17 mouse cellular contexts compared by ENCODE assay signal in the genomic region with DNA sequence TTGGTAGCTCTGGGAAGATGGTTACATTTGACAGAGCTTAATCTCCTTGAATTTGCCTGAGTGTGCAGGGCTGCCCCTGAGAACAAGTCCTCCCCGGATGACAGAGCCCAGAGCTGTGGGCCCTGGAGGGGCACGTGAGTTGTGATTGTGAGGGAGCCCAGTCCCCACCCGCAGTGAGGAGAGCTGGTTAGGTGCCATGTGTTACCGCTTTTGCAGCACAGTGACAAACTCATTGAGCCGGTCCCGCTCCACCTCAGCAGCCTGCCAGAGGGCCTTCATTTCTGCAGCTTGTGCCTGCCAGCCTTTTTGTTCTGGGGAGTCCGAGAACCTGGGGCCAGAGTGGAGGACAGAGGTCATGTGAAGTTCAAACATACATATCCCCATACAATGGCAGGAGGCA. TPM values are rescaled to one million over a fixed set of nuclear protein-coding genes. Genes with fewer than 3 reads are reported as not detected.
DNase-seq lines count a peak whose midpoint lies in the region; ATAC-seq and TF ChIP-seq lines count a peak whose summit lies in the region.
"Had no signal": no experiment of that assay in that cellular context is flagged by ENCODE, and none has a peak within 500 bp of the region (broad histone marks: within the 10 kb centered on the region; RNA-seq: fewer than 3 reads in every experiment).

No protein-coding gene starts in this region.

- DNase-seq in cerebellum, adult 2 months: peak; percentile 22 to 41
- DNase-seq in cerebellum, adult 11-12 months: no peak
- no peak for DNase-seq in hindbrain, embryonic 11.5 days (ENCODE audit: low spot score)
- DNase-seq in neural tube, embryonic 11.5 days (ENCODE audit: low spot score): no peak
- no peak for DNase-seq in neural tube, embryonic 10.5 days (ENCODE audit: extremely low spot score, low spot score)
- DNase-seq in thymus, adult 18-20 months: no peak
- DNase-seq in urinary bladder, postnatal 4 days (ENCODE audit: low spot score in 2 of 2): no peak
- DNase-seq: adrenal gland, postnatal 14 days; kidney, adult 9 months; liver, embryonic 13.5 days; thymus, postnatal 25 days had no signal

- ATAC-seq in hindbrain, embryonic 13.5 days (ENCODE audit: low FRiP score): no peak
- ATAC-seq in hindbrain, embryonic 11.5 days (ENCODE audit: low FRiP score): no peak
- no peak for ATAC-seq in neural tube, embryonic 11.5 days (ENCODE audit: insufficient read depth, low FRiP score, low TSS enrichment)
- ATAC-seq: lung, postnatal 0 days had no signal

- H3K9me3 ChIP-seq in hindbrain, embryonic 13.5 days: no peaks in the 10 kb centered on the region
- H3K9me3 ChIP-seq in hindbrain, embryonic 11.5 days (ENCODE audit: control insufficient read depth, low read length): no peaks in the 10 kb centered on the region
- no peaks in the 10 kb centered on the region for H3K9me3 ChIP-seq in neural tube, embryonic 11.5 days (ENCODE audit: control insufficient read depth, low read length)
- H3K9me3 ChIP-seq: embryonic facial prominence, embryonic 12.5 days; forebrain, embryonic 12.5 days; heart, embryonic 15.5 days; liver, embryonic 13.5 days had no signal

- H3K9ac ChIP-seq in hindbrain, embryonic 13.5 days: no peak overlapping the region
- no peak overlapping the region for H3K9ac ChIP-seq in hindbrain, embryonic 11.5 days (ENCODE audit: low read depth, low read length)
- H3K9ac ChIP-seq in neural tube, embryonic 11.5 days (ENCODE audit: low read length): 0 out of 2 replicates have a peak overlapping the region, but pooled peaks have one; percentile 10
- H3K9ac ChIP-seq: embryonic facial prominence, embryonic 12.5 days; forebrain, embryonic 12.5 days; heart, embryonic 15.5 days; liver, embryonic 13.5 days had no signal

- no peaks in the 10 kb centered on the region for H3K36me3 ChIP-seq in hindbrain, embryonic 13.5 days
- no peaks in the 10 kb centered on the region for H3K36me3 ChIP-seq in hindbrain, embryonic 11.5 days (ENCODE audit: control insufficient read depth, insufficient read depth, low read length)
- H3K36me3 ChIP-seq in neural tube, embryonic 11.5 days (ENCODE audit: control insufficient read depth, insufficient read depth, low read length): no peaks in the 10 kb centered on the region
- H3K36me3 ChIP-seq: embryonic facial prominence, embryonic 12.5 days; forebrain, embryonic 12.5 days; heart, embryonic 15.5 days; liver, embryonic 13.5 days had no signal

- no peak for TF ChIP-seq CTCF in cerebellum, adult 2 months (IDR thresholded peaks at IDR 0.05; ENCODE audit: borderline replicate concordance, insufficient read depth, low read depth, low read length)

- TF ChIP-seq POLR2A in cerebellum, adult 2 months (IDR thresholded peaks at IDR 0.05; ENCODE audit: borderline replicate concordance, insufficient read depth, low read length): no peak

- no peak overlapping the region for H3K4me3 ChIP-seq in cerebellum, adult 2 months (replicated peaks; ENCODE audit: insufficient read depth, low read depth, low read length)
- H3K4me3 ChIP-seq in hindbrain, embryonic 13.5 days: no peak overlapping the region
- no peak overlapping the region for H3K4me3 ChIP-seq in hindbrain, embryonic 11.5 days (ENCODE audit: low read depth, low read length)
- no peak overlapping the region for H3K4me3 ChIP-seq in neural tube, embryonic 11.5 days (ENCODE audit: low read depth, low read length)
- H3K4me3 ChIP-seq: embryonic facial prominence, embryonic 12.5 days; forebrain, embryonic 12.5 days; heart, embryonic 15.5 days; liver, embryonic 13.5 days had no signal

- no peaks in the 10 kb centered on the region for H3K27me3 ChIP-seq in cerebellum, adult 2 months (ENCODE audit: control insufficient read depth, insufficient read depth, low read length)
- no peaks in the 10 kb centered on the region for H3K27me3 ChIP-seq in hindbrain, embryonic 13.5 days
- H3K27me3 ChIP-seq in hindbrain, embryonic 11.5 days (ENCODE audit: control insufficient read depth, insufficient read depth, low read length): no peaks in the 10 kb centered on the region
- H3K27me3 ChIP-seq in neural tube, embryonic 11.5 days (ENCODE audit: control insufficient read depth, insufficient read depth, low read length): no peaks in the 10 kb centered on the region
- H3K27me3 ChIP-seq: embryonic facial prominence, embryonic 12.5 days; forebrain, embryonic 12.5 days; heart, embryonic 15.5 days; liver, embryonic 13.5 days had no signal

- peaks cover 23% of the 10 kb centered on the region for H3K4me1 ChIP-seq in cerebellum, adult 2 months (ENCODE audit: control insufficient read depth, insufficient read depth, low read length)
- H3K4me1 ChIP-seq in hindbrain, embryonic 13.5 days (replicated peaks): peaks cover 46% of the 10 kb centered on the region
- peaks cover 12% of the 10 kb centered on the region for H3K4me1 ChIP-seq in hindbrain, embryonic 11.5 days (replicated peaks; ENCODE audit: control insufficient read depth, insufficient read depth, low read length)
- H3K4me1 ChIP-seq in neural tube, embryonic 11.5 days (ENCODE audit: control insufficient read depth, insufficient read depth, low read length): peaks cover 19% of the 10 kb centered on the region

- H3K4me2 ChIP-seq in hindbrain, embryonic 13.5 days: no peak overlapping the region
- no peak overlapping the region for H3K4me2 ChIP-seq in hindbrain, embryonic 11.5 days (replicated peaks; ENCODE audit: low read depth, low read length)
- no peak overlapping the region for H3K4me2 ChIP-seq in neural tube, embryonic 11.5 days (ENCODE audit: low read depth)
- H3K4me2 ChIP-seq: embryonic facial prominence, embryonic 12.5 days; forebrain, embryonic 12.5 days; heart, embryonic 15.5 days; liver, embryonic 13.5 days had no signal

- peak overlapping the region; percentile 50; the same call in 1 of the 2 replicates for H3K27ac ChIP-seq in cerebellum, adult 2 months (ENCODE audit: insufficient read depth, low read length)
- H3K27ac ChIP-seq in hindbrain, embryonic 13.5 days: peak overlapping the region; percentile 48; the same call in 1 of the 2 replicates
- no peak overlapping the region for H3K27ac ChIP-seq in hindbrain, embryonic 11.5 days (ENCODE audit: low read depth, low read length)
- no peak overlapping the region for H3K27ac ChIP-seq in neural tube, embryonic 11.5 days (ENCODE audit: low read depth, low read length)
- H3K27ac ChIP-seq: embryonic facial prominence, embryonic 12.5 days; forebrain, embryonic 12.5 days; heart, embryonic 15.5 days; liver, embryonic 13.5 days; stomach, postnatal 0 days had no signal

- WGBS in cerebellum, adult 2 months: 31% methylated on average over 7 of the region's 7 CpGs
- 50% methylated on average over 7 of the region's 7 CpGs for WGBS in hindbrain, embryonic 13.5 days
- WGBS in hindbrain, embryonic 11.5 days: 59% methylated on average over 7 of the region's 7 CpGs
- WGBS in neural tube, embryonic 11.5 days: 60% methylated on average over 7 of the region's 7 CpGs

RNA-seq across cellular contexts. Expression of a gene that starts 15.6 kb away (rescaled TPM):
- polyA plus RNA-seq in cerebellum, adult 2 months (2012; rRNA removed): 43.9 and 46.5 TPM in 2 replicates
- polyA plus RNA-seq in hindbrain, embryonic 13.5 days (2015; fragmentation: Nextera tagmentation; extraction: Ambion mirVana): not detected in 2 replicates
- not detected in 2 replicates for polyA plus RNA-seq in hindbrain, embryonic 11.5 days (2014; fragmentation: Nextera tagmentation; extraction: Ambion mirVana)
- polyA plus RNA-seq in neural tube, embryonic 11.5 days (2014; fragmentation: Nextera tagmentation; extraction: Ambion mirVana): 0.13 TPM in 1 of 2 replicates, not detected in the other
- polyA plus RNA-seq: forebrain, embryonic 12.5 days had no signal

RNA-seq across cellular contexts. Expression of a gene that starts 30.5 kb away (rescaled TPM):
- polyA plus RNA-seq in cerebellum, adult 2 months (2012; rRNA removed): 0.29 and 0.51 TPM in 2 replicates
- polyA plus RNA-seq in hindbrain, embryonic 13.5 days (2015; fragmentation: Nextera tagmentation; extraction: Ambion mirVana): 1.2 and 1.3 TPM in 2 replicates
- polyA plus RNA-seq in hindbrain, embryonic 11.5 days (2014; fragmentation: Nextera tagmentation; extraction: Ambion mirVana): 0.57 and 0.78 TPM in 2 replicates
- polyA plus RNA-seq in neural tube, embryonic 11.5 days (2014; fragmentation: Nextera tagmentation; extraction: Ambion mirVana): 3.6 and 4.6 TPM in 2 replicates

RNA-seq across cellular contexts. Expression of a gene that starts 31.3 kb away (rescaled TPM):
- polyA plus RNA-seq in cerebellum, adult 2 months (2012; rRNA removed): 15.1 and 18.5 TPM in 2 replicates
- polyA plus RNA-seq in hindbrain, embryonic 13.5 days (2015; fragmentation: Nextera tagmentation; extraction: Ambion mirVana): 3.2 and 3.7 TPM in 2 replicates
- 2.4 and 4.0 TPM in 2 replicates for polyA plus RNA-seq in hindbrain, embryonic 11.5 days (2014; fragmentation: Nextera tagmentation; extraction: Ambion mirVana)
- polyA plus RNA-seq in neural tube, embryonic 11.5 days (2014; fragmentation: Nextera tagmentation; extraction: Ambion mirVana): 2.4 and 3.6 TPM in 2 replicates
- polyA plus RNA-seq: heart, embryonic 15.5 days; liver, embryonic 13.5 days had no signal

RNA-seq across cellular contexts. Expression of a gene that starts 48.8 kb away (rescaled TPM):
- polyA plus RNA-seq in cerebellum, adult 2 months (2012; rRNA removed): 67.9 and 68.5 TPM in 2 replicates
- polyA plus RNA-seq in hindbrain, embryonic 13.5 days (2015; fragmentation: Nextera tagmentation; extraction: Ambion mirVana): 11.5 and 13.3 TPM in 2 replicates
- 6.0 and 7.2 TPM in 2 replicates for polyA plus RNA-seq in hindbrain, embryonic 11.5 days (2014; fragmentation: Nextera tagmentation; extraction: Ambion mirVana)
- 6.7 and 7.0 TPM in 2 replicates for polyA plus RNA-seq in neural tube, embryonic 11.5 days (2014; fragmentation: Nextera tagmentation; extraction: Ambion mirVana)

RNA-seq across cellular contexts. Expression of a gene that starts 50.2 kb away (rescaled TPM):
- polyA plus RNA-seq in cerebellum, adult 2 months (2012; rRNA removed): 125 and 128 TPM in 2 replicates
- polyA plus RNA-seq in hindbrain, embryonic 13.5 days (2015; fragmentation: Nextera tagmentation; extraction: Ambion mirVana): 144 and 145 TPM in 2 replicates
- polyA plus RNA-seq in hindbrain, embryonic 11.5 days (2014; fragmentation: Nextera tagmentation; extraction: Ambion mirVana): 149 and 158 TPM in 2 replicates
- polyA plus RNA-seq in neural tube, embryonic 11.5 days (2014; fragmentation: Nextera tagmentation; extraction: Ambion mirVana): 151 and 156 TPM in 2 replicates

Comparison
In these comparisons a context has a peak if more than half of its experiments do, and no peak if none do; other contexts are left out.
1. DNase-seq: peak in cerebellum, adult 2 months (2 of 2); none in cerebellum, adult 11-12 months (single experiment), hindbrain, embryonic 11.5 days (single experiment), neural tube, embryonic 11.5 days (single experiment), neural tube, embryonic 10.5 days (single experiment), thymus, adult 18-20 months (0 of 2) and urinary bladder, postnatal 4 days (0 of 2).
2. H3K27ac ChIP-seq: peak in cerebellum, adult 2 months (single experiment) and hindbrain, embryonic 13.5 days (single experiment); none in hindbrain, embryonic 11.5 days (single experiment) and neural tube, embryonic 11.5 days (single experiment).
3. RNA of a gene that starts 15.6 kb away (polyA plus RNA-seq): 43.9 to 46.5 TPM in cerebellum, adult 2 months; 0.13 TPM in neural tube, embryonic 11.5 days, not detected in hindbrain, embryonic 11.5 days and not detected in hindbrain, embryonic 13.5 days; every median in the first group is over 10 times any median in the second.